Mouse (Mus musculus): Measurements from ENCODE around the gene Siae.

The Siae gene

DNA sequence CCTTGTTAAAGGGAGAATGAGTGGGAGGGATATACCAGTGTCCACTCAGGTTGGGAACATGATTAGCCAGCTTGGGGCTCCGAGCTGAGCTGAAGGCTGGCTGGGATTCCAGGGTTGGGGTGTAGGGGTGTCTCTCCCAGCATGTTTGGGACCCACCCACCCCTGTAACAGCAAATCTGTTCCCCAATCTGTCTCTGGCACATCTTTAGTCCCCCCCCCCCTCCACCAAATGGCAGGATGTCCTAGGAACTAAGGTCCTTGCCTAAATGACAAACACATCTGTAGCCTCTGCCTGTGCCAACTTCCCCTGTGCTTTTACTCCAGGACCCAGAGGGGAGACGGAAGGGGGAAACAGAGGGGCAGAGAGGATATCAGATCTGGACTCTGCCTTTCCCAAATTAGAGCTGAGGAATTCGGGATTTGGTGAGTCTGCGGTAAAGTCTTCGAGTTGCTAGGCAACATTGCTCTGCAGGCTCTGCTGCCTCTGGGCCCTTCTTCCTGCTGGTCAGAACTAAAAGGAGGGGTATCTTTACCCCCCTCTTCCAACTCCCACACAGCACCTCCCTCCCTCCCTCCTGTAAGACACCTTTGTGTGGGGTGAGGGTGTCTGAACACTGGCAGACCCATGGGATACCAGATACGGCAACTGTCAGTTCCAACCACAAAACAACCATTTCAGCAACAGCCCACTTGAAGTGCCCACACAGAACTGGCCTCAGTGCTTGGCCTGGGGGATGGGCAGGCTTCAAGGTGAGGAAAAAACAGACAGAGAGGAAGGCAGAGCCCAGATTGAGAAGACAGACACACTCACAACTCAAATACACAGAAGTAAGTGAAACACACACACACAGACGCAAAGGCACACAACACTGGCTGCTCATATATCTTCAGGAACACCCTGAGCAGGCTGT lies at the start of gene Siae:
Gene Siae (plus strand): TSS at position 861 of the 911 bp plus-strand sequence.
- DNase-seq (ENCODE audit: low read depth in 2 of 2, low spot score in 2 of 2), result no peak

DNA sequence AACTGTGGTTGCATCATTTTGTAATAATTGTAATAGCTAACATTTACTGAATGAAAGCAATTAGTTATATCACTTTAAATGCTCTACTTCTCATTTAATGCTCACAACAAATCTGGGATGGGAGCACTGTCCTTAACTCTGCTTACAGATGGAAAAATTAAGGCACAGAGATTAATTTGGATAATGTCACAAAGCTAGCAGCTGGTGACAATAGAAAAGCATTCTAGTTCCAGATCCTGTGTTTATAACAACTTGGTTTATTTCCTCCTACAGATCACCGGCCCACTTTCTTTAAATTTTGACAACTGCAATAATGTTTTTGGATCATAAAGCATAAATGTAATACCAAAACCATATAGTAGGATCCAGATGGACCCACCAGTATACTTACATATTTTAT lies 49.5 kb upstream of the Siae start:
- DNase-seq (ENCODE audit: low read depth in 2 of 2, low spot score in 2 of 2), result no peak

DNA sequence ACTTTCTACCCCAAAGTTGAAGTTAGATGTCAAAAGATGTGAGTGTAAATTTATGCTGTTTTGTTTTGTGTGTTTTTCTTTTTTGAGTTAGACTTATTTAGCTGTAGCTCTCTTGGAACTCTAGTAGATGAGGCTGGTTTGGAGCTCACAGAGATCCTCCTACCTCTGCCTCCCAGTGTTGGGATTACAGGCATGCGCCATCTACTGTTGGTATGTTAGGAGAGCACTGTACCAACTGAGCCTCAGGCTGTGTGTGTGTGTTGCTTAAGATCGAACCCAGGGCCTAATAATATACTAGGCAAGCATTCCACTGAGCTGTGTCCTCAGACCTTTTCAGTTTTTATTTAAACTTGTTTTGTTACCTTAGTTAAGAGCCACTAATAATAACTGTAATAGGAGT lies 43.4 kb upstream of the Siae start:
- DNase-seq (ENCODE audit: low read depth in 2 of 2, low spot score in 2 of 2), result no peak

DNA sequence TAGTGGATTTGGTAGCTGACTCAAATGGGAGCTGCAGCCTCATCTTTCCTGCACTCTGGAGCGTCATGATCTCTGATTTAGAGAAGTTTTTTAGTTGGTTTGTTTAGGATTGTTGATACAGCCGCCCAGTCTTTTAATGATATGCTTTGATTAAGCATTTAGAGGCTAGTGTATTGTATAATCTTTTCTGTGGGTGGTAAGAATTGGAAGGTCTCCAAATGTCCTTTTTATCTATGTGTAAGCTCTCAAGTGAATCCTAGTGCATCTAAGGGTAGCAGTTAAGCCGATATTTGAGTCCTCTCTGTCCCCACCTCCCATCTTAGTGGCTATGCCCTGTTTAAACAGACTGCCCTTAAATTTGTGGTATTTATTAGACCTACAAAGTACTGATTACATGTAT lies 41.0 kb upstream of the Siae start:
- no peak for DNase-seq (ENCODE audit: low read depth in 2 of 2, low spot score in 2 of 2)

DNA sequence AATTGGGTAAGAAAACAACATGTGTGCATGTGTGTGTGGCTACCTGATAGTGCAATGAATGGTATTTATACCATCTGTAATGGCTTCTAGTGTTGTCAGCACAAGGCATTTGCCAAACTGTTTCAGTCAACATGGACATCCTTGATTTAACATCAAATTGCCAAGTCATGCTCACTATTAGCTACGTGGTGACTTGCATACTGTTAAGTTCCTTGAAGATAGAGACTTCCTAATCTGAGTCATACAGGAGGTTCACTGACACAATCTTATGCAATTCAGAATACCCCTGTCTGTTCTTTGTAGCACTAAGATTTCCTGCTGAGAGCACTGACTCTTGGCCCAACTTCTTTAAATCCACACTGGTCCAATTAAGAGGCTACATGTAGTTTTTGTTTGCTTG lies 38.0 kb upstream of the Siae start:
- no peak for DNase-seq (ENCODE audit: low read depth in 2 of 2, low spot score in 2 of 2)

DNA sequence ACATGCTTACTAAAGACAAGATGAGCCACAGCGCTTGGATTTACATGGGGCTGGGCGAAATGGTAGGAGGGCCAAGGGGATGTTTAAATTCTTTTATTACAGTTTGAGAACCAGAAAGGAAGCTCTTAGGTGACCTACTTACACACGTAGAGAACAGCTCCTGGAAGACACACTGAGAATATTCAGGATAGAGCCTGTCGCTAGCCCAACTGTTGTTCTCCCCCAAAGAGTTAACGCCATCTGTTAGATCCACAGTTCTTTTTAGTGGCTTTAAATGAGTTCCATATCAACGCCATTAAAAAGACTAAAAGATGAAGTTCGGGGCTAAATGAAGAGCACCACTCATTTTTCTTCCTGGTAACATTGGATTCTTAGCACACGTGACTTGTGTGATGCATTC lies 36.5 kb upstream of the Siae start:
- DNase-seq (ENCODE audit: low read depth in 2 of 2, low spot score in 2 of 2), result no peak

DNA sequence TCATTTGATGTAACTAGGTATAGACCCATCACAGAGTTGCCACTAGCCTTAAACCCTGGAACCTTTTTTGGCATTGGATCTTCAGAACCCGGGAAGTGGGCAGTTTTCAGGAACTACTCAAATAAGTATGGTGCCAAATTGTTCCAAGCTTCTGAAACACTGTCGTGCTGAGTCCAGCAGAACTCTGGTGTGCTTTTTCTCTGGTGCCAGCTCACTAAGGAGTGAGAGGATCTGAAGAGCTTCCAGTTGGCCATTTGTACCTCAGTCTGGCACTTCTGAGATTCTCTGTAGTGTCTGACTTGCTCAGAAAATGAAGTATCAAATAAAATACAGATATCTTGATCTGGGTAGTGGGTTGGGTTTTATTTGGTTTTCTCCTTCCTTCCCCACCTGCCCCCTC lies 35.5 kb upstream of the Siae start:
- no peak for DNase-seq (ENCODE audit: low read depth in 2 of 2, low spot score in 2 of 2)

DNA sequence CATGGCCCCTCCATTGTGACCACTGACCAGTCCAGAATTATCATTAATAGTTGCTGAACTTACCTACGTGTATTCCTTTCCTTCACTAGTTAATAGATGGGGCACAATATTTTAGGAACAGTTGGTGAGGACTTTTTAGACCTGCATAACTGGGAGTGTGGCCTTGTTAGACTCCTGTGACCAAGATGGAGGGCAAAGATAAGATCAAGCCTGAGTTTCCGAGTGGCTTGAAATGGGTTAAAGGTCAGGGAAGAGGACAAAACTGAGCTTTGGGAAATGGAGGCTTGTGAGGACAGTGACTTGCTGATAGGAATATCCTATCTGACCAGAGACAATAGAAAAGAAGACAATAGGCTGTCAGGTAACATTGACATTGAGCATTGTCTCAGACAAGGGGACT lies 30.0 kb upstream of the Siae start:
- no peak for DNase-seq (ENCODE audit: low read depth in 2 of 2, low spot score in 2 of 2)

DNA sequence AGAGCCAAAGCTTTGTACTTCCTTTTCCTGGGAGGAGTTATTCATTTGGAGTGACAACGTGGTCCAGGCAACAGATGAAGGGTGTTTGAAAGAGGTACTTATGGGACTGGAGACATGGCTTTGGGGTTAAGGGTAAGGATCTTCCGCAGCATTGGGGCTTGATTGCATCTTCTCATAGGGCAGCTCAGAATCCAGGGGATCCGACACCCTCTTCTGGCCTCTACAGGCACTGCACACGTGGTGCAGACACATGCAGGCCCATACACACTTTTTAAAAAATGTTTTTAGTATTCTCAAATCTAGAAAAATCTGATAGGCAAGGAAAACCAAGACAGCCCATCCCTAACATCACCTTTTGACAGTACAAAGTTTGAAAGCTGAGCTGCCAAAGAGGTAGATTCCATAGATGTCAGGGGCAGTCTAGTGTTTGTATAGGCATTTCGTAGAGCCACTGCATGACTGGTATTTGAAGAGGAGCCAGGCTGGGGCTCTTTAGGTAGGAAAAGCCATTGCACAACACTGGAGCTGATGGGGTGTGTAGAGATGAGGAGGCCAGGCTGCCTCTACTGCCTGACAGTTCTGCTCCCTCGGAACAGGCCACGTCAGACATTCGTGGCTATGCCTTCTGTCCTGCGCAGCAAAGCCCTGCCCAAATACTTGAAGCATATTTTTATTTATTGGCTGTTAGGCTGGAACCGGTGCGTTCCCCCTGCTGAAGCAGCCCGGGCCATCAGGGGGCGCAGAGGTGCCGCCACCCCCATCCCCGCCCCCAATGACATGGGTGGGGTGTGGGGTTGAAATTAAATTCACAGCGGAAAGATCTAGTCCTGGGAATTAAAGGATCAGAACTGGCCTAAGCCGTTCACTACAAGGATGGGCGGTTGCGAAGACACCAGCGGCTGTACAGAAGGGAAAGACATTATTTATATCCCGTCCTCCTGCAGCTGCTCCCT lies 28.8 kb upstream of the Siae start:
- DNase-seq (ENCODE audit: low read depth in 2 of 2, low spot score in 2 of 2), result no peak

DNA sequence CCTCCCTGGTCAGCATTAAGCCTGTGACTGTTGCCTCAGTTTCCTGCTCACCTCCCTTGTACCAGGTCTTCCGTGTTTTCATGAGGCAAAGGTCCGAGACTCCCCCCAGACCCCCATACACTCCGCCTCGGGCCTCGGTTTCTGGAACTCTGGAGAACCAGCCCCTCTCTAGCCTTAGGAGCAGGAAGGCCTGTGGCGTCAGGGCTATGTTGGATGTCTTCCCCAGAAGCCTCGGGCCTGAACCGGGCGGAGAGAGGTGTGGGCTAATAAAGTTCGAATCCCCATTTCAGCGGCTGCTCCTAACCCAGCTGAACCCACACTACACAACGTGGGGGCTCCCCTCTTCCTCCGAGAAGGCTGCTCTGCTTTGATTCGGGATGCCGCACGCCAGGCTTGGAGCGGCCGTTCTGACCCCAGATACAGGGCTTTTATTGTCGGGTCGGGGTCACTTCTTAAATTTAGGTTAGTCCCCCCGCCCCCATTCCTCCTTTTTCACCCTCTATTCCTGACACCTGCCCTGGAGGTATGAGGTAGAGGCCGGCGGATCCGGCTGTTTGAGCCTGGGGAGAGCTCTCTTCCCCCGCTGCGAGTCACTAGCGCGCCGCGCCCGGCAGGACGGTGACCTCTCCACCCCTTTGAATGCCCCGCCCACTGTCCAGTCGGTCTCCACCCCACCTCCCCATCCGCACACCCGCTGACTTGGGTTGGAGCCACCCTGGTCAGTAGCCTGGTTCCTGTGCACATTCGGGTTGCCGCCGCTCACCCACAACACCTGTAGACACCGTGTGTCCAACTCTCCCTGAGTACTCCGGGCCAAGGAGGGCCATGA lies 27.9 kb upstream of the Siae start, which contains the start of gene Esam:
Gene Esam (plus strand): TSS at position 683 of the 829 bp plus-strand sequence.
- DNase-seq (ENCODE audit: low read depth in 2 of 2, low spot score in 2 of 2), result no peak

DNA sequence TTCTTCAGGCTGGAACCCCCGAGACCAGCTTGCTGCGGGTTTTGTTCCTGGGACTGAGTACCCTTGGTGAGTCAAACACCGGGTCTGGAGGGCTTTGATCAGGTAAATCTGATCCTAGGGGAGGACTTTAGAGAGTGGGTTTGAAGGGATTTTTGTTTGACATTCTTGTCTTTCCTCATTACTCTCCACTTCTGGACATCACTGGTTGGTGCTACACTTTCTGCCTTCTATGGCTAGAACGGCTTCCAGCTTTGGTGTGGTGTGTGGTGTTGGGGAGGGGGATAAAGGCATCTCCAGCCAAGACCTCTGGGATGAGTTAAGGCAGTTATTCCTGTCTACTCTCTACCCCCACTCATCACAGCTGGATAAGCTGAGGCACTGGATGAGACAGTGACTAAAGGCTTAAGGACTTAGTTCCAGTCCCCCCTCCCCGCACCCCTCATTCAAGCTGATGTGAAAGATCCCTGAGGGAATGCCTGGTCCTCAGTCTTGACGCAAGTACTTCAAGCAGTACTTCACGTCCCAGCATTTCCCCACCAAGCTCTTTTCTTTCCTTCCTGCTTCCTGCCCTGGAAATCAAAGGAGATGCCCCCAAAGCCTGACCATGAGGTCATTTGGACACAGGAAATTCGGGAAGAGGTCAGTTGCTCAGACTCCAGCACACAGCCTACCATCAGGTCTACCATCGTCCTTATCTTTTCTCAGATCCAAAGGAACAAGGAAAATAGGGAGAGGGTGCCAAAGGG lies 27.1 kb upstream of the Siae start:
- no peak for DNase-seq (ENCODE audit: low read depth in 2 of 2, low spot score in 2 of 2)

DNA sequence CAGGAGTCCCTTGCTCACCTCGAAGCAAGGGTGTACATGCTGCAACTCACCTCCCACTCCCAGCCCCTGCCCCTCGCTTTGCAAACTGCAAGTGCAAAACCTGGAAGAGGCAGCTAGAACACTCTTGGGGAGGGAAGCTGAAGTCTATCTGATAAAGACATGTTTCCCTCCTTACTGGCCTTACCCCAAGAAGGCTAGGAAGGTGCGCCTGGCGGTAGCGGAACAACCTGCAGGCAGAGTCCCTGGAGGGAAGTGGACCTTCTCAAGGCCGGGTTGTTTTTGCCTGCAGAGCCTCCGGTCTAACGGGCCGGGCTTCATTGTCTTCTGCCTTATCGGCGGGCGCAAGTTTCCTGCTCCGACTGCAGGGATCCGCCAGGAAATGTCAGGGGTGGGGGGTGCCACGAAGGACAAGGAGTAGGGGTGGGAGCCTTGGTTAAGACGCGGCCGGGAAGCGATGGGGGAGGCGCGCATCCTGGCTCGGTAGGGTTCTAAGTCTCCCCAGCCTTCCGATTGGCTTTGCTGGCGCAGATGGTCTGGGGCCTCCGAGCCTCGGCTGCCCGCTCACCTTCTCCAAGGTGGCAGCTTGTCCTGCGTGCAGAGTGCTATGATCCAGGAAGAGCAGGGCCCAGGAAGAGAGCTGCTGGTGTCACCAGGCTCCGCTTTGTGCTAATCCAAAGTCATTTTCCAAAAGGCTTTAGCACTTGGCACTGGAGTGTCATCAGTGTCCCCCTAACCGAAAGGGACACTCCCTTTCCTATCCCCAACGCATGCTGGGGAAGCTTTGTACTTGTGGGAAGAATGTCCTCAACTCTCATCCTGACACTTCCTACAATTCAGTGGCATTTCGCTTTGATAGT lies 25.2 kb upstream of the Siae start:
- DNase-seq (ENCODE audit: low read depth in 2 of 2, low spot score in 2 of 2), result no peak

DNA sequence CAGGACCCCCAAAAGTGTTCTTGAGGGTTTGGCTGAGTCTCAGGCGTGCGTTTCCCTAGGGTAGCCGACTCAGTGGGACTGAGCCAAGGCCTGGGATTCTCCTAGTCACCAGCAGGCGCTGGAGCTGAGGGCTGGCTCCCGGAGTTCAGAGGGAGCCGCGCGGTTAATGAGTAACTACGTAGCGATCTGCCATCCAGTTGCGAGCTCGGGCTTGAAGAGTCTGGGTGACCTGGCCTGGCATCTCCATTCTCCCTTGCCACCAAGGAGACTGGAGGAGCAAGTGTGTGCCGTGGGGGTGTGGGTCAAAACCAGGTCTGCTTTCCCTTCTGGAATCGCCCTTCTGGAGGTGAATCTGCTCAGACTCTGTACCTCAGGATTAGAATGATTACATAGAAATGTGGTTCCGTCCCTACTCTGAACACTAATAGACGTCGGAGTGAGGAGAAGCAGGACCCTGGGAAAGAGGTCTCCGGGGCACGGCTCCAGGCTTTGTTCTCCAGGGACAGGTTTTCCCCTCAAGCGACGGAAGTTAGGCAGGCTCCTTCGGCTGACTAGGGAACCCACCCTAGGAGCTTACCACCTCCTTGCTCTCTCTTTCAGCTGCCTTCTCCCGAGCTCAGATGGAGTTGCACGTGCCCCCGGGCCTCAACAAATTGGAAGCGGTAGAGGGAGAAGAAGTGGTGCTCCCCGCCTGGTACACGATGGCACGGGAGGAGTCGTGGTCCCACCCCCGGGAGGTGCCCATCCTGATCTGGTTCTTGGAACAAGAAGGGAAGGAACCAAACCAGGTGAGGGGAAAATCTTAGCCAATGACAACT lies 24.4 kb upstream of the Siae start:
- DNase-seq (ENCODE audit: low read depth in 2 of 2, low spot score in 2 of 2), result no peak

DNA sequence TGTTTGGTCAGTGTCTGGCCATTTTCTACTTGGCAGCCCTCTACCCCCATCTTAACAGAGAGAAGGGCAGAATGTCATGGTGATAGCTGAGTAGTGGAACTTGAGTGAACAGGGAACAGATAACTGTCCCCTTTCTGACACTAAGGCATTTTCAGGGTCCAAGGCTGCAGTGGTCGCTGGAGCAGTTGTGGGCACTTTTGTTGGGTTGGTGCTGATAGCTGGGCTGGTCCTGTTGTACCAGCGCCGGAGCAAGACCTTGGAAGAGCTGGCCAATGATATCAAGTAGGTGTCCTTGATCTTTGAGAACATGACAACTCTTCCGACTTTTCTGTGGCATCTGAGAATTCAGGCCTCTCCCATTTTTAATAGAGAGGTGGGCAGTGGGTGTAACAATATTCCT lies 18.6 kb upstream of the Siae start:
- no peak for DNase-seq (ENCODE audit: low read depth in 2 of 2, low spot score in 2 of 2)

DNA sequence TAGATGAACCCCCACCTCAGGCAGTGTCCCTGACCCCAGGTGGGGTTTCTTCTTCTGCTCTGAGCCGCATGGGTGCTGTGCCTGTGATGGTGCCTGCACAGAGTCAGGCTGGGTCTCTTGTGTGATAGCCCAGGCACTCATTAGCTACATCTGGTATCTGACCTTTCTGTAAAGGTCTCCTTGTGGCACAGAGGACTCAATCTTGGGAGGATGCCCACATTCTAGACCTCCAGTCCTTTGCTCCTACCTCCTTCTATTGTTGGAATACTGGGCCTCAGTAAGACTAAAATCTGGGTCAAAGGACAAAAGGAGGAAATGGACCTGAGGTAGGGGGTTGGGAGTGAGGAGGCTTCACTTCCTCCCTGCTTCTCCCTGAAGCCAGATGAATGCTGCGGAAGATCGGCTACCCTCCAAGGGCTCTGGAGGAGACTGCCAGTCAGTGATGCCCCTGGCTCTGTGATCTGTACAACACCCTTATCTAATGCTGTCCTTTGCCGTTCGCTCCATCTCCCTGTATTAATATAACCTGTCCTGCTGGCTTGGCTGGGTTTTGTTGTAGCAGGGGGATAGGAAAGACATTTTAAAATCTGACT lies 17.7 kb upstream of the Siae start:
- DNase-seq (ENCODE audit: low read depth in 2 of 2, low spot score in 2 of 2), result no peak

DNA sequence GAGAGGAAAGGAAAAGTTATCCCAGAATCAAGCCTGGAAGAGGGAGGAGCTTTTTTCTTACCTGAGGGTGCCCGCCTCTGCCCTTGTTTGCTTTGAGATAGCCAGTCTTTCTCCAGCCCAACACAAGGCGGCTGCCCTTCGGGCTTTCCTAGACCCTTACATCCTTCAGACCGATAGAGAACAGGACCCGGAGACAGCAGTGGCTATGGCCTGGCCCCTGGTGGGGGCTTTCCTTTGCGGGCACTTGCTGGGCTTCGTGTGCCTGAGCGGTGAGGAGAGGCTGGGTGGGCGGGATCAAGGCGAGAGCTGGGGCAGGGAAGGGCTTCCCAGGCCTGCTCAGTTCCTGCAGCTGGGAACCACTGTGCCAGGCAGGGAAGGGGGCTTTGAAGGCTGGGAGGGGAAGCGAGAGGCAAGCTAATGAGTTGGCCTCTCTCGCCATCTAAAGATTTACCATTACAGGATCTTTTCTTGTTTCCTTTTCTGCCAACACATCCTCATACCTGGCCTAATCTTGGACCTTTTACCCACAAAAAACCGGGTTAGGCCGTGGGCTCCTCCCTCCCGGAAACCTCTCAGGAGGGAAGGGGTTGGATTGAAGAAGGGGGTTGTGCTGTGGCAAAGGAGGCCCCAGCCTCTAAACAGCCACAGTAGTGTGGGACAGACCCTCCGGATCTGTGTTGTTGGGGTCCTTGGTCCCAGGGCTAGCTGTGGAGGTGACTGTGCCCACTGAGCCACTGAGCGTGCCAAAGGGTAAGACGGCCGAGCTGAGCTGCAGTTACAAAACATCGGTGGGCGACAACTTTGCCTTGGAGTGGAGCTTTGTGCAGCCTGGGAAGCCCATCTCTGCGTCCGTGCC lies 16.1 kb upstream of the Siae start, which contains the start of gene Vsig2:
Gene Vsig2 (plus strand): TSS at position 86 of the 856 bp plus-strand sequence.
- DNase-seq (ENCODE audit: low read depth in 2 of 2, low spot score in 2 of 2), result no peak

DNA sequence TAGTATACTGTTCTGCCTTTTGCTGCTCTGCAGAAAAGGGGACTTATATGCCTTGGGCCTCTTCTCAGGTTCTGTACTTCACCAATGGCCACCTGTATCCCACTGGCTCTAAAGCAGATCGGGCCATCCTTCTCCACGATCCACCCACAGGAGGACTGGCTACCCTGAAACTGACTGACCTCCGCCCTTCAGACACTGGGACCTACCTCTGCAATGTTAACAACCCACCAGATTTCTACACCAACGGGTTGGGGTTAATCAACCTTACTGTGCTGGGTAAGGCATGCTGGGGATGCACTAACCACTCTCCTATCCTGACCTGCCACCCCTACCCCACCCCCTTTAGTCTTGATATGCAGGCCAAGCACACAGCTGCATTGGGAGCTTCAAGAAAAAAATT lies 15.3 kb upstream of the Siae start:
- no peak for DNase-seq (ENCODE audit: low read depth in 2 of 2, low spot score in 2 of 2)

All from CD8-positive naive resting alpha-beta T cell, adult 2 months (primary cell).